Mouse (Mus musculus) hindbrain, embryonic 10.5 days (tissue): ENCODE data around the gene Gm12216. TPM values are rescaled to one million over a fixed set of nuclear protein-coding genes. Genes with fewer than 3 reads are reported as not detected.
"Not testable (repeated sequence)": the region's sequence is repeated elsewhere in the genome, so short reads cannot be mapped to it uniquely, and the experiment has no call there.

Experiments used
- DNase-seq: peaks from one replicate; pipeline ENCODE4 v3.0.0-alpha.2; 2017; ENCODE audit warnings: low spot score
- H3K27ac ChIP-seq: fragments of 300-500 bp; sonication (generic); 2 replicates; pipeline ENCODE4 v1.5.1; 2016; ENCODE audit warnings: mild to moderate bottlenecking, moderate library complexity
- H3K27me3 ChIP-seq: fragments of 300-500 bp; sonication (generic); 2 replicates; pipeline ENCODE4 v1.6.1; 2016; ENCODE audit warnings: mild to moderate bottlenecking; ENCODE audit not compliant: poor library complexity, insufficient read depth, severe bottlenecking
- H3K36me3 ChIP-seq: fragments of 300-500 bp; sonication (generic); 2 replicates; pipeline ENCODE4 v1.6.1; 2016; ENCODE audit warnings: mild to moderate bottlenecking, moderate library complexity
- H3K4me1 ChIP-seq: fragments of 300-500 bp; sonication (generic); replicated peaks from 2 replicates; pipeline ENCODE4 v1.6.1; 2016; ENCODE audit warnings: mild to moderate bottlenecking
- H3K4me3 ChIP-seq: fragments of 300-500 bp; sonication (generic); 2 replicates; pipeline ENCODE4 v1.5.1; 2016; ENCODE audit warnings: mild to moderate bottlenecking, moderate library complexity
- H3K9me3 ChIP-seq: fragments of 300-500 bp; sonication (generic); 2 replicates; pipeline ENCODE4 v1.6.1; 2016; ENCODE audit warnings: mild to moderate bottlenecking, moderate library complexity
- WGBS: fragments of 180-500 bp; shearing (Covaris S2); methylation state at CpG from one replicate; pipeline ENCODE4 v1.1.7; 2016; 5-methylcytosine and 5-hydroxymethylcytosine counted together
- polyA plus RNA-seq: library from polyadenylated mRNA; unstranded; fragments of >200 nt; fragmentation: Nextera tagmentation; extraction: Ambion mirVana; gene quantifications from 2 replicates; pipeline ENCODE4 v1.2.1, GENCODE M21; 2016

The Gm12216 gene
- polyA plus RNA-seq, 1 experiment from 2014 or later, result 0.21 TPM

- H3K27me3 ChIP-seq, result peaks cover 8% of the 10 kb centered on the region; the same call in 1 of the 2 replicates
- 3% methylated on average over 33 of the region's 33 CpGs for WGBS
- H3K27ac ChIP-seq, result peak overlapping the region; percentile 87
- DNase-seq, result no peak
- H3K9me3 ChIP-seq, result no peaks in the 10 kb centered on the region
- peaks cover 29% of the 10 kb centered on the region for H3K4me1 ChIP-seq
- H3K36me3 ChIP-seq, result no peaks in the 10 kb centered on the region
- peak overlapping the region; percentile 66 for H3K4me3 ChIP-seq
These were observed 31.9 kb upstream of the Gm12216 start for GRCm38 (mm10) chr11:53890906-53891504.

DNA sequence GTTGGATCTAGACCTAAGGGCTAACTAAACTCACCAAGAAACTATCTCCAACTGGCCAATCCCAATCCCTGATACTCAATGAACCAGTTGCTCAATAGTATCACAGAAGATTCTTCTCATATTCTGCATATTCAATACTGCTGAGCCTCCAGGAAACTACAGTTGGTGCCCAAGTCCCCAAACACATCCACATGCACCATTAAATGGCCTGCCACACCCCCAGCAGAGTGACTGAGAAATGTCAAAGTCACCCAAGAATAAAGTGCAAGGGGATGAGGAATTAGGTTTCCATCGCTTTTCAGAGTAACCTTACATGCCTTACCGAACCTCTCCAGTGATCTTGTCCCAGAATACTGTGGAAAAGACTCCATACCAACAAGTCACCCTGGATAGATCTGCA lies 31.2 kb upstream of the Gm12216 start:
- H3K27me3 ChIP-seq, result peaks cover 8% of the 10 kb centered on the region; the same call in 1 of the 2 replicates
- H3K9me3 ChIP-seq, result no peaks in the 10 kb centered on the region
- WGBS, result 88% methylated on average over 2 of the region's 2 CpGs
- H3K27ac ChIP-seq, result no peak overlapping the region
- DNase-seq, result no peak
- peak overlapping the region; percentile 66; the same call in 1 of the 2 replicates for H3K4me3 ChIP-seq
- H3K4me1 ChIP-seq, result peaks cover 29% of the 10 kb centered on the region
- 0 out of 2 replicates have a peak, but pooled peaks cover 3% of the 10 kb centered on the region for H3K36me3 ChIP-seq

DNA sequence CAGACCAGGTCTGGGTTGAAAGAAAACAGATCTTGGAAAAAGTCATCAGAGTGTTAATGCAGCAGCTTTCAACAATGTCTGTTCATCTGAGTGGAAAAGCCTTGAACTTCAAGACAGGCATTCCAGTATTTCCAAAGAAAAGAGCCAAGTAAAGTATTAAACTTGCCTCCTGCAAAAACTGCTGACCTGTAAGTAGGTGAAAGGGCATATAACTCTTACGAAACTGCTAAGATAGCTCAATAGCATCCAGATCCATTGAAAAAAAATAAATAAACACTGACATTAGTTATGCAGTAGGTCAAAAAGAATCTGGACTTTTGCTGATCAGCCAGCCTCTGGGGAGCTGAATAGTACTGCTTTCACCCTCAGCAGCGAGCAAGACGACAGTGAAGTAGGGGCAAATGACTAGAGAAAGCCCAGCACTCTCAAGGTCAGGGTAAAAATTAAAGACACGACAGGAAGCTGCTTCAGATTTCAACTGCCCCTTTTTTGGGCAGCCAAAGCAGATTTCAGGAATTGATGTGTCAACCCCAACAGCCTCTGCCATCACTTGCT lies 30.1 kb upstream of the Gm12216 start:
- no peak for DNase-seq
- H3K27me3 ChIP-seq, result peaks cover 8% of the 10 kb centered on the region; the same call in 1 of the 2 replicates
- H3K4me3 ChIP-seq, result no peak overlapping the region
- no peak overlapping the region for H3K27ac ChIP-seq
- WGBS, result 64% methylated on average over 4 of the region's 4 CpGs
- H3K9me3 ChIP-seq, result no peaks in the 10 kb centered on the region
- peaks cover 29% of the 10 kb centered on the region for H3K4me1 ChIP-seq
- H3K36me3 ChIP-seq, result 0 out of 2 replicates have a peak, but pooled peaks cover 6% of the 10 kb centered on the region

DNA sequence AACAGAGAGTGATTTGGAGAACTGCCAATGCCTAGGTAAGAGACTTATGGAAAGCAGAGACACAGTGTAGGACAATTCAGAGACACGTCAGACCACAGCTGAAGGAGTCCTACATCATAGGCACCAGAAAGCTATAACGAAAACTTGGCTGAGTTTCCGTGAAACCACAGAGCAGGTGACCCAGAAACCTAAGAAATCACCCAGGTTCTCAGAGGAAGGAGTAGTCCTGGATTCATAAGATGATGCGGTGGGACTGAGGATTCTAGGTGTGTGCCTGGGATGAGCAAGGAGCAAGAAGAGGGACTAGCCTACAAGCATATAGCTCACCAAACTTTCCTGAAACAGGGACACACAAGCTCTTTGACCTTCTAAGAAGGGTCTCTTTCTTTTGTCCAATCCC lies 29.2 kb upstream of the Gm12216 start:
- H3K4me1 ChIP-seq, result peaks cover 29% of the 10 kb centered on the region
- 96% methylated on average over 4 of the region's 4 CpGs for WGBS
- DNase-seq, result no peak
- 0 out of 2 replicates have a peak, but pooled peaks cover 6% of the 10 kb centered on the region for H3K36me3 ChIP-seq
- peaks cover 8% of the 10 kb centered on the region; the same call in 1 of the 2 replicates for H3K27me3 ChIP-seq
- H3K27ac ChIP-seq, result no peak overlapping the region
- no peak overlapping the region for H3K4me3 ChIP-seq
- no peaks in the 10 kb centered on the region for H3K9me3 ChIP-seq

DNA sequence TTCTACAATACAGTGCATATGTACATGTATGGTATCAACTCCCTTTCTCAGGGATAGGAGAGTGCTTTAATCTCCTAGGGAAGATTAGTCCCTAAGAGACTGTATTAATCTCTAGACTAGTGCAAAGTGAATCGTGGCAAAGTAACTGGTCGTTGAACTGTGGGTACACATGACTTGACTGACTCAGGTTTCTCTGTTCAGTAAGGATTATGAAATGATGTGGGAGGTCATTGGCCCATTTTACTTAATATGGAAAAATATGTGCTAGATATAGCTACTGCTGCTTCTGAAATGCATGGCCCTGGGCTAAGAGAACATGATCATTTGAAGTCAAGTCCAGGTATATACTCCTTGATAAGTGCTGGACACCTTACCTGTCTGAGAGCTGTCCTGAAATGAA lies 24.2 kb upstream of the Gm12216 start:
- H3K4me3 ChIP-seq, result no peak overlapping the region
- H3K27ac ChIP-seq, result no peak overlapping the region
- H3K9me3 ChIP-seq, result no peaks in the 10 kb centered on the region
- H3K36me3 ChIP-seq, result 0 out of 2 replicates have a peak, but pooled peaks cover 6% of the 10 kb centered on the region
- 0 out of 2 replicates have a peak, but pooled peaks cover 1% of the 10 kb centered on the region for H3K4me1 ChIP-seq
- 92% methylated on average over 2 of the region's 2 CpGs for WGBS
- no peak for DNase-seq
- no peaks in the 10 kb centered on the region for H3K27me3 ChIP-seq

GRCm38 (mm10) chr11:53878096-53878495 lies 19.0 kb upstream of the Gm12216 start:
- not testable (repeated sequence) for H3K4me3 ChIP-seq, H3K27me3 ChIP-seq, H3K27ac ChIP-seq, H3K9me3 ChIP-seq, H3K4me1 ChIP-seq, H3K36me3 ChIP-seq, DNase-seq
- WGBS, result 82% methylated on average over 5 of the region's 5 CpGs

DNA sequence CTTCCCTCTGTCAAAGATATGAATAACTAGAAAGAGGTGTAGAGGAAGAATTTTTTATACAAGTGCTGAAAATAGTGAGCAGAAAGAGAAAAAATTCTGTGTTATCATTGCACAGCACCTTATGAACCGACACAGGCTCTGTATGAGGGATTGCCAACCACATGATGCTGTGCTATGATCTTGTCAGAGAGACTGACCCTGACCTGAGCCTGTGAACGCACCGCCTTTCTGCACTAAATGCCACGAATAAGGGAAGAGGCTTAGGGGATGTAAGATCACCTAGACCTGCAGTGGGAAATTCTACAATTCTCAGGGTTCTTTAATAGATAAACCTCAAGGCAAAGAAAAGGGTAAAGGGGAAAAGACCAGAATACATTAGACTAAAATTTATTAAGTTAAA lies 17.4 kb upstream of the Gm12216 start:
- H3K4me1 ChIP-seq, result no peaks in the 10 kb centered on the region
- H3K27me3 ChIP-seq, result no peaks in the 10 kb centered on the region
- H3K4me3 ChIP-seq, result no peak overlapping the region
- WGBS, result 87% methylated on average over 4 of the region's 4 CpGs
- H3K27ac ChIP-seq, result no peak overlapping the region
- H3K36me3 ChIP-seq, result peaks cover 16% of the 10 kb centered on the region; the same call in 1 of the 2 replicates
- DNase-seq, result no peak
- no peaks in the 10 kb centered on the region for H3K9me3 ChIP-seq

DNA sequence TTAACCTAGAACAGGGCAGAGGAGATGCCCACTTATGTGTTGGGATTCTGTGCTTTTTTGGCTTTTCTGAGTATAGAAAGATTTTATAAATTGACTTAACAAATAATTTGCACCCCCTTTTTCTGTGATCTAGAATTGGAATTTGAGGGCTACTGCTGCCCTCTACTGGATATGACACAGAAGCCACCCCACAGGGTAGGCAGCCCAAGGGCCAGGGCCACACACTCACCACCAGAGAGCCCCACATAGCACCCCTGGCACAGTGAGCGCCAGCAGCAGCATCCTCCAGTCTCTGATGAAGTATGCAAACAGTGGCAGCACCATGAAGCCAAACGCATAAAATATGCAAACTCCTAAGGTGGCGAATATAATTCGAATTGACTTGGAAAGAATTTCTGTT lies 15.7 kb upstream of the Gm12216 start:
- H3K4me3 ChIP-seq, result no peak overlapping the region
- H3K27ac ChIP-seq, result no peak overlapping the region
- 74% methylated on average over 4 of the region's 4 CpGs for WGBS
- H3K36me3 ChIP-seq, result peaks cover 26% of the 10 kb centered on the region; the same call in 1 of the 2 replicates
- H3K9me3 ChIP-seq, result no peaks in the 10 kb centered on the region
- DNase-seq, result no peak
- no peaks in the 10 kb centered on the region for H3K4me1 ChIP-seq
- no peaks in the 10 kb centered on the region for H3K27me3 ChIP-seq

GRCm38 (mm10) chr11:53873909-53874704 lies 15.1 kb upstream of the Gm12216 start:
- not testable (repeated sequence) for H3K27me3 ChIP-seq, H3K27ac ChIP-seq, H3K4me1 ChIP-seq, H3K9me3 ChIP-seq, H3K4me3 ChIP-seq, DNase-seq
- H3K36me3 ChIP-seq, result peaks cover 26% of the 10 kb centered on the region; the same call in 1 of the 2 replicates
- 51% methylated on average over 5 of the region's 5 CpGs for WGBS

DNA sequence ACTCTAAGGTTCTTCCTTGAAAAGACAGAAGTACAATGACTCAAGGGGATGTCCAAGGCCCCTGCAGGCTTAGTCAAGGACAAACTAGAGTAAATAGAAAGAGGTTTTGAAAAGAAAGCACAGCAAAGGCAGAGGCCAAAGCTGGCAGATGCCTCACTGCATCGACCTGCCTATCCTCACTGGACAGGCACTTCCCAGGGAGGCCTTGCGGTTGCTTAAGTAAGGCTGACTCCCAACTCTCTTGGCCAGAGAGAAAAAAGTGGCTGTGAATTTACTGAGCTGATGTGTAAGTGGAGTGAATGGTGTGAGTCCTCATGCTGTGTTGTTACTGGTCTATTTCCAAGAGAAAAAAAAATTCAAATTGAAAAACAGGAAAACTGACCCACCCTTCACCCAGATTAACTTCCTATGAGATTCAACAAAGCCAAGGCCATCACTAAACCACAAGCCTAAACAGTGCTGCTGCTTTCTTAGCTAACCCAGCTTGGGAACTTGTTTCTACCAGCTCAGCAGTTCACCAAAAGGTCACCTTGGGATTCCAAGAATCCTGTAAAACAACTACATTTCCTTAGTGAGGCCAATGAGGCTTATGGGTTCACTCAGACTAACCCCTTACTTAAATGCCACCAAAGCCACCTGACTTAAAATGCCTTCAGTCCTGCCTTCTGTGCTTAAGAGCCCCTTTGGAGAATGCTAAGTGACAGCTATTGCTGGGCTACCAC lies 12.9 kb upstream of the Gm12216 start:
- H3K4me1 ChIP-seq, result no peaks in the 10 kb centered on the region
- peaks cover 26% of the 10 kb centered on the region; the same call in 1 of the 2 replicates for H3K36me3 ChIP-seq
- H3K9me3 ChIP-seq, result no peaks in the 10 kb centered on the region
- 98% methylated on average over 2 of the region's 2 CpGs for WGBS
- H3K27me3 ChIP-seq, result no peaks in the 10 kb centered on the region
- H3K27ac ChIP-seq, result no peak overlapping the region
- DNase-seq, result no peak
- H3K4me3 ChIP-seq, result no peak overlapping the region

DNA sequence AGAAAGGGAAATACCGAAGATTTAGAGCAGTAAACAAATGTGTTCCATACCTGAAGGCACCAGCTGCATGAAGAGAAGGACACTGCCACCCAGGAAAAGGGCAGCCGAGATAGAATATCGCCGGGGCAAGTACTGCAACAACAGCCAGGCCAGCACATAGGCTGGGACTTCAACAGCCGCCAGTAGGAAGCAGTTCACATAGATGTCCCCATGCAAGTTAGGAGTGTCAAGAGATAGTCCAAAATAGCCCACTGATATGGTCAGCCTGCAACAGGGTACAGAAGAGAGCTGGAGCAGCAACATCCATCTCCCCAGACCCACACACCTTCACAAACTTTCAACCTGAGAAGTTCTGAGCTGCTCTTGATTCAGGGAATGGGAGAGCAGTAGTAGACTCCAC lies 10.1 kb upstream of the Gm12216 start:
- Histone ChIP-seq H3K27ac (no peak overlapping the region), H3K4me1 (no peaks in the 10 kb centered on the region), H3K36me3 (peaks cover 26% of the 10 kb centered on the region; the same call in 1 of the 2 replicates), H3K4me3 (no peak overlapping the region), H3K27me3 (no peaks in the 10 kb centered on the region), H3K9me3 (no peaks in the 10 kb centered on the region)
- WGBS, result 91% methylated on average over 5 of the region's 5 CpGs
- DNase-seq, result no peak

- H3K4me3 ChIP-seq, DNase-seq, H3K9me3 ChIP-seq, H3K4me1 ChIP-seq, H3K27me3 ChIP-seq, H3K27ac ChIP-seq: not testable (repeated sequence)
- WGBS, result 41% methylated on average over 5 of the region's 5 CpGs
- H3K36me3 ChIP-seq, result peaks cover 26% of the 10 kb centered on the region; the same call in 1 of the 2 replicates
These were observed 9.3 kb upstream of the Gm12216 start for GRCm38 (mm10) chr11:53868323-53868722.
